In genomic region chr2:92012768-92013445, GRCm38 (mm10) we compare ENCODE assay signal across 8 mouse cellular contexts. TPM values are rescaled to one million over a fixed set of nuclear protein-coding genes. Genes with fewer than 3 reads are reported as not detected.
DNase-seq lines count a peak whose midpoint lies in the region; ATAC-seq and TF ChIP-seq lines count a peak whose summit lies in the region.
"Had no signal": no experiment of that assay in that cellular context is flagged by ENCODE, and none has a peak within 500 bp of the region (broad histone marks: within the 10 kb centered on the region; RNA-seq: fewer than 3 reads in every experiment).

No protein-coding gene starts in this region.

- H3K9me3 ChIP-seq in stomach, embryonic 15.5 days, result no peaks in the 10 kb centered on the region
- H3K9me3 ChIP-seq: neural tube, embryonic 13.5 days had no signal

- peak overlapping the region; percentile 32 for H3K4me2 ChIP-seq in stomach, embryonic 15.5 days
- H3K4me2 ChIP-seq: neural tube, embryonic 13.5 days had no signal

- peak; percentile 76 for DNase-seq in MN1 (ENCODE audit: low spot score)
- DNase-seq in gastrocnemius, postnatal 4 days (ENCODE audit: low spot score in 2 of 2), result peak; percentile 51 to 85
- peak; percentile 80 to 88 for DNase-seq in kidney, postnatal 36 days
- DNase-seq in cerebellum, adult 11-12 months, result no peak
- DNase-seq in layer of hippocampus, postnatal 25 days (ENCODE audit: extremely low spot score in 1 of 2, low spot score in 1 of 2), result no peak

- 28% methylated on average over 8 of the region's 8 CpGs for WGBS in stomach, embryonic 15.5 days

- H3K27me3 ChIP-seq in C2C12 (ENCODE audit: control insufficient read depth, insufficient read depth, insufficient read length), result no peaks in the 10 kb centered on the region
- no peaks in the 10 kb centered on the region for H3K27me3 ChIP-seq in stomach, embryonic 15.5 days (replicated peaks)

- ATAC-seq in stomach, embryonic 15.5 days (ENCODE audit: insufficient read depth, low FRiP score, low read depth), result peak; percentile 44

- no peak for TF ChIP-seq CTCF in C2C12 (IDR thresholded peaks at IDR 0.05; ENCODE audit: control insufficient read depth, insufficient read depth, insufficient read length)

- H3K79me3 ChIP-seq in C2C12 (ENCODE audit: low read depth), result peaks cover 32% of the 10 kb centered on the region

- H3K36me3 ChIP-seq in C2C12 (ENCODE audit: control insufficient read depth, insufficient read depth), result peaks cover 20% of the 10 kb centered on the region
- H3K36me3 ChIP-seq in stomach, embryonic 15.5 days, result no peaks in the 10 kb centered on the region
- H3K36me3 ChIP-seq: neural tube, embryonic 13.5 days had no signal

- H3K9ac ChIP-seq in stomach, embryonic 15.5 days, result no peak overlapping the region

- peaks cover 79% of the 10 kb centered on the region for H3K79me2 ChIP-seq in C2C12 (ENCODE audit: control insufficient read depth, insufficient read depth)

- no peak overlapping the region for H3K4me3 ChIP-seq in C2C12 (ENCODE audit: insufficient read depth, poor library complexity, severe bottlenecking)
- no peak overlapping the region for H3K4me3 ChIP-seq in stomach, embryonic 15.5 days (replicated peaks)
- H3K4me3 ChIP-seq: neural tube, embryonic 13.5 days had no signal

- H3K27ac ChIP-seq in stomach, embryonic 15.5 days, result peak overlapping the region; percentile 72
- H3K27ac ChIP-seq: neural tube, embryonic 13.5 days had no signal

- peak overlapping the region; percentile 34 for H3ac ChIP-seq in C2C12 (ENCODE audit: control insufficient read depth, insufficient read length, low read depth)

- H3K4me1 ChIP-seq in stomach, embryonic 15.5 days, result peaks cover 49% of the 10 kb centered on the region

TF ChIP-seq in C2C12, 6 proteins besides CTCF, POLR2A, EP300 and RAD21:
- TF ChIP-seq MAX (IDR thresholded peaks at IDR 0.05), result peak; percentile 42
- TF ChIP-seq MYOD1 (IDR thresholded peaks at IDR 0.05; ENCODE audit: control insufficient read depth, insufficient read length, low read depth), result peak; percentile 56
- no peak for TF ChIP-seq MYOG (IDR thresholded peaks at IDR 0.05; ENCODE audit: control insufficient read depth, extremely low read depth, insufficient read length)
- no peak for TF ChIP-seq FOSL1 (IDR thresholded peaks at IDR 0.05; ENCODE audit: insufficient read depth, low read length, poor library complexity, severe bottlenecking)

RNA-seq across cellular contexts. Expression of gene Creb3l1, which starts 11.4 kb away (rescaled TPM):
- polyA plus RNA-seq in C2C12 (2012; fragmentation: generic; extraction: Trizol), result 87.1 TPM
- total RNA-seq in gastrocnemius, postnatal 4 days (2021), result 10 to 100 TPM; 44.8 to 59.4 TPM
- polyA plus RNA-seq in stomach, embryonic 15.5 days (2015; fragmentation: Nextera tagmentation; extraction: Ambion mirVana), result 20.4 and 20.6 TPM in 2 replicates
- total RNA-seq in layer of hippocampus, postnatal 25 days (2021), result 1 to 10 TPM; 4.0 to 4.6 TPM

RNA-seq across cellular contexts. Expression of gene Dgkz, which starts 37.2 kb away (rescaled TPM):
- 47.1 TPM for polyA plus RNA-seq in C2C12 (2012; fragmentation: generic; extraction: Trizol)
- 100 to 1,000 TPM in 1 of 2 experiments, 10 to 100 TPM in 1; 96.0 to 121 TPM for total RNA-seq in gastrocnemius, postnatal 4 days (2021)
- polyA plus RNA-seq in stomach, embryonic 15.5 days (2015; fragmentation: Nextera tagmentation; extraction: Ambion mirVana), result 50.9 and 51.1 TPM in 2 replicates
- total RNA-seq in layer of hippocampus, postnatal 25 days (2021), result 100 to 1,000 TPM; 479 to 537 TPM

Comparison
In these comparisons a context has a peak if more than half of its experiments do, and no peak if none do; other contexts are left out.
1. DNase-seq: peak in MN1 (single experiment), gastrocnemius, postnatal 4 days (2 of 2) and kidney, postnatal 36 days (2 of 2); none in cerebellum, adult 11-12 months (single experiment) and layer of hippocampus, postnatal 25 days (0 of 2).
2. RNA of gene Creb3l1, which starts 11.4 kb away (total RNA-seq): 44.8 to 59.4 TPM in gastrocnemius, postnatal 4 days; 4.0 to 4.6 TPM in layer of hippocampus, postnatal 25 days; every median in the first group is over 4 times any median in the second.